17 mouse cellular contexts compared by ENCODE assay signal in the genomic region with DNA sequence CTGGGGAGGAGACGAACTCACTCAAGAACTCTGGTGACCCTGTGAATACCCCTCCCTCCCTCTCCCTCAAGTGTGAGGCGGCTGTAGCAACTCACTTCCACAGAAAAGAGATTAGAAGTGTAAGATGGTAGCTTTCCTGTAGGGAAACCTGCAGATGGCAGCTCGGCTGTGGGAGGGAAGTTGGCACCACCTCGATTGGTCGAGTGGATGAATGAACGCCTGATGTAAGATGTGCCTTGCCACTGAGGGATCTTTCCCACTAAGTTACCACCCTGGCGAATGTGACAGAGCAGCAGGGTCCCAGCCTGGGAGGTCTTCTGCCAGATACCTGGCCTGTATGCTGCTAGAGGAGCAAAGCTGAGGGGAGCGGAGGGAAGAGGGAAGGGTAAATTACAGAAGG. TPM values are rescaled to one million over a fixed set of nuclear protein-coding genes. Genes with fewer than 3 reads are reported as not detected.
DNase-seq lines count a peak whose midpoint lies in the region.
"Had no signal": no experiment of that assay in that cellular context is flagged by ENCODE, and none has a peak within 500 bp of the region (broad histone marks: within the 10 kb centered on the region; RNA-seq: fewer than 3 reads in every experiment).

No protein-coding gene starts in this region.

- peak overlapping the region; percentile 1; the same call in 1 of the 2 replicates for H3K27ac ChIP-seq in brown adipose tissue, adult 24 weeks (replicated peaks; ENCODE audit: low read depth, low read length)
- H3K27ac ChIP-seq: forebrain, embryonic 13.5 days; macrophage had no signal

- DNase-seq in cerebellum, postnatal 25 days: peak; percentile 61 to 67
- DNase-seq in cerebellum, adult 11-12 months: no peak
- DNase-seq in layer of hippocampus, adult 8-10 months (ENCODE audit: low spot score in 2 of 2): peak; percentile 66 to 83
- peak; percentile 79 to 85 for DNase-seq in right cerebral cortex, adult 2 months (ENCODE audit: low spot score in 2 of 2)
- DNase-seq in thymus, postnatal 36 days: no peak
- DNase-seq in thymus, postnatal 10 days (ENCODE audit: low spot score in 2 of 2): no peak
- DNase-seq in c-Kit-positive CD71-positive TER-119-positive erythroid progenitor cells, embryonic 14.5 days (ENCODE audit: low spot score): no peak
- DNase-seq: adrenal gland, postnatal 25 days; gastrocnemius, postnatal 36 days; heart, postnatal 36 days; kidney, postnatal 14 days; liver, postnatal 0 days; thymus, adult 2 months had no signal

- H3K4me3 ChIP-seq in brown adipose tissue, adult 24 weeks (ENCODE audit: insufficient read depth, low read depth, low read length): no peak overlapping the region
- H3K4me3 ChIP-seq: forebrain, embryonic 13.5 days; limb, embryonic 12.5 days had no signal

- peaks cover 58% of the 10 kb centered on the region for H3K4me1 ChIP-seq in brown adipose tissue, adult 24 weeks (ENCODE audit: control insufficient read depth, insufficient read depth, insufficient read length, low read length)
- H3K4me1 ChIP-seq: forebrain, embryonic 13.5 days had no signal

RNA-seq across cellular contexts. Expression of gene Dusp1, which starts 47.9 kb away (rescaled TPM):
- 44.4 and 326 TPM in 2 replicates for polyA plus RNA-seq in brown adipose tissue, adult 24 weeks (2012; ENCODE audit: insufficient read depth, insufficient read length, missing spikeins)
- total RNA-seq in layer of hippocampus, adult 8-10 months (2022): 10 to 100 TPM; 13.6 to 22.6 (median 20.6) TPM

RNA-seq across cellular contexts. Expression of gene Ergic1, which starts 48.5 kb away (rescaled TPM):
- 124 and 179 TPM in 2 replicates for polyA plus RNA-seq in brown adipose tissue, adult 24 weeks (2012; ENCODE audit: insufficient read depth, insufficient read length, missing spikeins)
- total RNA-seq in layer of hippocampus, adult 8-10 months (2022): 100 to 1,000 TPM; 118 to 152 (median 136) TPM

RNA-seq across cellular contexts. Expression of gene Atp6v0e, which starts 53.2 kb away (rescaled TPM):
- 314 and 348 TPM in 2 replicates for polyA plus RNA-seq in brown adipose tissue, adult 24 weeks (2012; ENCODE audit: insufficient read depth, insufficient read length, missing spikeins)
- total RNA-seq in layer of hippocampus, adult 8-10 months (2022): 10 to 100 TPM; 44.0 to 60.6 (median 49.1) TPM

Comparison
In these comparisons a context has a peak if more than half of its experiments do, and no peak if none do; other contexts are left out.
1. DNase-seq: peak in cerebellum, postnatal 25 days (2 of 2), layer of hippocampus, adult 8-10 months (2 of 2) and right cerebral cortex, adult 2 months (2 of 2); none in cerebellum, adult 11-12 months (single experiment), thymus, postnatal 36 days (0 of 2), thymus, postnatal 10 days (0 of 2) and c-Kit-positive CD71-positive TER-119-positive erythroid progenitor cells, embryonic 14.5 days (single experiment).